Mouse (Mus musculus) cerebellum, postnatal 10 days (tissue): ENCODE measurements at regions not wholly inside any gene's neighbourhood (a gene's known extent, or its start where the extent isn't known, plus 50 kb on each side); places are given as distances from the start of the nearest gene placed in this dataset.
A peak's percentile ranks its signal among the peaks of the same experiment; 100 is the strongest.

Experiments used
- DNase-seq, 2 experiments: peaks; one replicate each; pipeline ENCODE4 v3.0.0; 2021; ENCODE audit warnings: mixed read lengths in 2 of 2

DNA sequence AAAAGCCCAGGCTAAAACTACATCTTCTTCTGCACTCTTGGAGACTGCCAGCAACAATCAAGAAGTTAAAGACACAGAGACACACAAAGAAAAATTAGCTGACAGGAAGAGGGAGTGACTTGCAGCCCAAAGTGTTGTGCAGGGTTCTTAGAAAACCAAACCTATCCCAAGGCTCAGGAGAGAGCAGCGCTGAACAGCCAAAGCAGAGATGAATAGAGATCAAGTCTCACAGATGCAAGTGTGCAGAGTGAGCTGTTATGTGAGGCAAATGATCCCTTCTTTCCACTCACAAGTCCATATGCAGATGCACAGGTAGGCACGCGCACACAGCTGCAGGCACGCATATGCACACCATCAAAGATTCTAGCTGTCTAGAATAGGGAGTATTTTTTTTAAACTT lies 318.0 kb upstream of the Npvf start:
- no peak for DNase-seq

DNA sequence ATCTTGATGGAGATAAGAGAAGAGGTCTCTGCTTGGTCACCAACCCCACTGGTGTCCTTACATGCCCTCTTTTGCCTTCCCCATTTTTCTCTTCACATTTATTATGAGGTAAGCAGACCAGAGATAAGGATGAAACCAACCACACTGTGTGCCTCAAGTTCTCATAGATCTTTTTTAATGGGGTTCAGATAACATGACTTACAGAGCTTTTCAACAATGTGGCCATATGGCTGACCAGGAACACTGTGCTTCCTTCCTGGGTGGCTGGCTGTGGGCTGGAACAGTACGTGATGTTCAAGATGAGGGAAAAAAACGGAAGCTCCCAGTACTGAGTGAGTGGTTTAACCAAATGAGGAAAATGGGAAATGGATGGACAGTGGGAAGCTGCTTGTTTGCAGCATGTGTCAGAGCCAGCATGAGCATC lies 319.0 kb upstream of the Npvf start:
- DNase-seq, result no peak

DNA sequence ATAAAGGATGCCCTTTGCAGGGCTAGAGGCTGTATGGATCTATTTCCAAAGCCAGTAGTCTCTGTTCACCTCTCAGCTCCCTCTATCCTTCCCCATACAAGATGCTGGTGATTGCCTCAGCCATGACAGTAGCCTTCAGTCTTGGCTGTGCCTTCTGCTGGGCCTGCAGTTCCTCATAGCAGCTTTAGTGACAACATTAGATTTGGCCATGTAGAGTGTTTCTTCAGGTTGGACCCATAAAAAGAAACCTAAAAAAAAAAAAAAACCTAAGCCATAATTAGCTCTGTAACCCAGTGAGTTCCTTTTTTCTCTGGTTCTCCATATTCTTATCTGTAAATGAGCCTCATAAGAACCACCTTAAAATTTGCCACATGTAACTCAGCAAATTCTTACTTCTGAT lies 319.6 kb upstream of the Npvf start:
- DNase-seq, result no peak

DNA sequence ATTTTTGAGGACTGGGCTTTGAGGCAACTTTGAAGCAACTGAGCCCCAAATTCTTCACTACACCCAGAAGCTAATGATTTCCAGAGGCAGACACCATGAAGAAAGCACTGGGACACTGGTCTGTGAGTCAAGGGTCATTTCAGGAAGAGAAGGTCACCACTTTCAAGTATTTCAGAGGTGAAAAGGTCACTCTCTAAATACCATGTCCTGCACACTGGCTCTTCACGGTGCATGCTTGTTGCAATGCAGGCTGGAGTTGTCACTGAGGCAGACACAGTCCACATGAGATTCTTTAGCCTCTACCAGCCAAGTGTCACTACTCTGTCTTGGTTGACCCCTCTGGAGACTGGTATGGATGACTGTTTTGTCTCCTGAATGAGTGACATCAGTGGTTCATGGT lies 320.7 kb upstream of the Npvf start:
- DNase-seq, result no peak

DNA sequence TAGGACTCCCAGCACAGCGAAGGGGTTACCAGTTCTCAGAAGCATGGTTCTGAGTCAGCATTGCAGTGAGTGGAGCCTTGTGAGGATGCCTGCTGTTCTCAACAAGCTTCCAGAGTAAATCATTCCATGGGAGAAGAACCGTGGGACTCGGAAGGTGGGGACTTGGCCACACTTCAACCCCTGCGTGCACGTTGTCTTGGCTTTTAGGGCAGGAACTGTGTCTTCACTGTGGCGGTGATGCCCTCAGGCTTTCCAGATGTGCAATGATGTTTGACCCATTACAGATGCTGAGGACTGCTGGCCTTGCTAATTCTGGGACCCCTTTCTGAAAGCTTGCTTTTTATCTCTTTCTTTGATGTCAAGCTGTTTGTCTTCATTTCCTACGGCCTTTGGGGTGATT lies 322.7 kb upstream of the Npvf start:
- DNase-seq, result no peak

DNA sequence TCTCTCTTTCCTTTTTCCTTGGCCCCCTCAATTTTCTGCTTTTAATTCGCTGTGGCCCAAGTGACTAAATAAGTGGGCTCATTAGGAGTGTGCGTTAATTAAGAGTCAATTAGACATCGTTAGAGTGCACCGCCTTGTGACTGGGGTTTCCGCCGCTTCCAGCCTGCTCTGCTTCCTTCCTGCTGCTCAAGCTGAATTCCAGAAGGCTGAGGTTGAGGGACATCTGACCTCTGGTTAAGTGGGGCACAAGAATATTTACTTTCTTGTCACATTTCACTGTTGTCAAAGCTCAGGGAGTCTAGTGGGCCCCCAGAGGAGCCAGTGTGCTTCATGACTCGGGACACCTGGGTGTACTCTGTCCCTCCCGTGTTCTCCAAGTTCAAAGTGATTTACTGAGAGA lies 323.1 kb upstream of the Npvf start:
- DNase-seq, result no peak

DNA sequence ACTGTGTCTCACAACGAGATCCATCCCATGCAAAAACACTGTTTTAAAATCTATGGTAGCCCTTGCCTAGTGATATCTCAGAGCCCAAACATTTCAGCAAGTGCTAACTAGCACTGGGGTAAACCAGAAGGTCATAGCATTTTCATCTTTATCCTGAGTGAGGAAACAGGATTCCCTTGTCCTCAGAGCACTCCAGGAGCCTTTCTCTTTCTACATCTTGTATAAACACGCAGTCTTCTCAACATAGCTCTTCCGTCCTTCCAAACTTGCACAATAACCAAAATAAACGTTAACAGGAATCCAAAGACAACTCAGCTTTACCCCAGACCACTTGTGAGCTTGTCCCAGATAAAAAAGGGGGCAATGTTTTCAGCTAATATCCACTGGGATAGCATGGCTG lies 323.8 kb upstream of the Npvf start:
- DNase-seq, result no peak

DNA sequence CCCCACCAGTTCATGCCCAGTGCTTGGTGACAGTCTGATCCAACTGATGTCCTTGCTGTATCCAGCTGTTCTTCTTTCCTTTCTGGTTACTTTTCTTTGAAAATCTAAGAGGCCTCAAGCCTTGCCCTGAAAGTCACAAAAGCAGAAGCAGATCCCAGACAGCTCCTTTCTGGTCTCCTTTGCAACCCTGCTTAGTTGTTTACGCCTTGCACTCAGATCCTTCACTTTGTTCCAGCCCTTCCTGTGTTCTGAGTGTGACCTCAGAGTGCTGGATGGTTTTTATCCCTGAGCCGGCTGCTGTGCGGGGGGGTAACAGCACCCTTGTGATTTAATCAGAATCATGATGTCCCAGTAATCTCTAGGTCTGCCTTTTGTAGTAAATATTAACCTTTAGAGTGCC lies 324.3 kb upstream of the Npvf start:
- DNase-seq, result no peak

DNA sequence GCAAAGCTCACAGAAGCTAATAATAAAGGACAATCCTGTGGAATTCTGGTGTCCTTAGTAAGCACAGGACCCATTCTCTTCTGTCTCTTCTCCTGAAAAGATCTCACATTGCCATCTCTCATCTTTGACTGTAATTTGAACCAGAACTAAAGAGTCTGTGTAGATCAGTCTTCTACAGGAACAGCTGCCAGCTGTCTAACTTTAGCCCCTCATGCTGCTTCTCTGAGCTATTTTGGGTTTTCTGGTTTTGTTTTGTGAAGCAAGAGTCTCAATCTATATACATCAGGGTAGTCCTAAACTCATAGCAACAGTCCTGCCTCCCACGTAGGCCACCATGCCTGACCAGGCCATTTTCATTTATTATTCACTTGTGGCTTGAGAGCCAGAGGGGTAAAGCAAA lies 325.5 kb upstream of the Npvf start:
- DNase-seq, result no peak

DNA sequence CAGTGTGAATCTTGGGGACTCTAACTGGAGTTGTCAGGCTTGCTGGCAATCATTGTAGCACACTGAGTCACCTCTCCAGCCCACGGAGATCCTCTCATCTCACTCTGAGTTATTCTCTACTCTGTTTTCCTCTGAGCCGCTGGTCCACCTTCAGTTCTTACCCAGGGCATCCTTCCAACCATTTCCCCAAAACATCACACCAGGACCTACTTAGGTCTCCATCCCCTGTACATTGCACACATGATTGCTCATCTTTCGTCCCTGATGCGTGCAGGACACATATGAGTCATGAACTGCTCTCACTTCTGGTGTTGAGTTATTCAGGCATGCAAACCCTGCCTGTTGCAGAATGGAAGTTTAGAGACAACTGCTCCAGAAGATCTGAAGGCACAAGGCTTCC lies 326.1 kb upstream of the Npvf start:
- no peak for DNase-seq

DNA sequence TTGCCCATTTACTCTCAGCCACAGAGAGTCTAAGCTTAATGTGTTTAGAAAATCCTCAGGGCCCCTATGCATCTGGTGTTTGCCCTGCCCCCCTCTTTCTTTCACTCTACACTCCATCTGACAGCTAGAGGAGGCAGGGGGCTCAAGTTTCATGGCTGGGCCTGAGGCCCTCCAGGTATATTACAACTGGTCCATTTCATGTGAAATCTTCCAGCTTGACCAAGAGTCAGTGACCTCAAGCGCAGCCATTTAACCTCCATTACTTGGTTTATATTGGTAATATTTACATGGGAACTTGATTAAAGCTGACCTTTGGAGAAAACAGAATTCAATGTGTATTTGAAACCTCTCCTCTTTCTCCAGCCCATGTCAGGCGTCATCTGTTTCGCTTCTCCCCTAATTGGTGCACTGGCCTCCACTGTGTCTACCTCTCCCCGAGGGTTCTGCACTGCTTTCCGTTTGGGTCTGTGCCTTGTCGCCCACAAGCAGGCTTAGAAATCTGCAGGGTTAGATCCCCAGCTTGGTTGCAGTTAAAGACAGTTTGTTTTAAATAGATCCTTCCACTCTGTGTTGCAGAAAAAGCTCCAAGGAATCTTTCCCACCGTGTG lies 327.6 kb upstream of the Npvf start:
- no peak for DNase-seq

DNA sequence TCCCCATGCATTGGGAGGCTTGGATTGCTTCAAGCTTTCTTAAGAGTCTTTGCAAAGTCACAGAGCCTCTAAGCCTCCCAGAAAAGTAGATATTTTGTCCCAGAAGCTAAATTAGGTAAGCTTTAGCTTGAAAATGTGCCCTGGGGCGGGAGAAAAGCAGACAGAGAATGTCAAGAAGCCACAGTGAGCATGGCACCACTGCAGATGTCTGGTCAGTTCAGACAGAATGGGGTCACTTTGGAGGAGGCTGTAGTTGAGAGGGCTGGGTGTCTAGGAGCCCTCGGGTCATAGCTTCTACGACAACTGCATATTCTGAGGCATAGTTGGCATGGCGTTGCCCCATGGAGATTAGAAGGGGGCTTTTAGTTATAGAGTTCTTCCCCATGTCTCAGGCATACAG lies 328.6 kb upstream of the Npvf start:
- no peak for DNase-seq

DNA sequence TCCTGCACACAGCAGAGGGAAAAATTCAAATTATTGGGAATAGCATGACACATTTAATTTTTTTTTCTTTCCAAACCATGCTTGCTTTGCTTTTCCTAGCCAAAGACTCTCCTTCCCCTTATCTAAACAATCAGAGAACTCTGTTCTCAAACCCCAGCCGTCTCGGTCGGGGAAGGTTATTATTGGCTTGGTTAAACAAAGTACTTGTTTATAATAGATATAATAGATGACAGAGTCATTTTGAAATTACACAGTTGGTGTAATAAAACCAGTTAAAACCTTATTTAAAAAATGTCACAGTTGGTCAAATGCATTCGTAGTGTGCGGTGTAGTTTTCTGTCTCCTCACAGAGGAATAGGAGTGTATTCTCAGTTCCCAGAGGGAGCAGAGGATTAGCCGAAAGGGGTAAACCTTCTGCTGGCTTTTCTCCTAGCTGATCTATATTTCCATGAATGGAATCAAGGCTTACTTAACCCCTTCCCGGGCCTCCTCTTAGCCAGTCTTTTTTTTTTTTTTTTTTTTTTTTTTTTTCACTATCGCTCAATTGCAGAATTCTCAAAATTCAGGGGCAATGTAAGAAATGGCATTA lies 329.4 kb upstream of the Npvf start:
- DNase-seq, result no peak

DNA sequence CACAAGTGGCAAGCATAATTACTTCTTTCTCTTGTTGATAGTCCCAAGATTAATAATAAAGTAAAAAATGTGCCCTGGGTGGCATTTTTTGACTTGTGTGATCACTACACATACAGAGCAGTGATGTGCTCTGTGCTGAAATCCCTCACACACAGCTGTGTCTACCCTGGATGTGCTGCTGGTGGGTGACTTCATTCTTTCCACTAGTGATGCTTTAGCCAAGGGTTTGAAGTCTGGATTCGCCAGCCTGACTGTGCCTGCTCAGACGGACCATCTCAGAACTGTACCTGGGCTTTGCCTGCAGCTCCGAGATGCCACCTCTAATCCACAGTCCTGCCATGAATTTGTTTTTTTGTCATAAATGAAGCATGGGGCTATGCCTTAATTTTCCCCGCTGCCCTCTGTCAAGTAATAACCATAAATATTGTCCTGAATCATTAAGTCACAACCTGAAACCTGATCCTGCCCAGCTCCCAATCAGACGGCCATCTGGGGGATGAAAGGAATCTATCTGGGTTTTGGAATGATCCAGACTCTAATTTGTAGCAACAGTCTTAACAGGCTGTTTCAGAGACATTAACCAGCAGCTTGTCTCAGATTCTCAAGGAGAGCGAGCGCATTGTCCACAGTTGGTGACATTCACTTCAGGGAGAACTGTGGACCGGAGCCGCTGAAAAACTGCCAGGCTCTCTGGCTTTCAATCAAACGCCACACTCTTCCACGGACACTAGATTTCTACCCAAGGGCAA lies 330.1 kb upstream of the Npvf start:
- DNase-seq, result peak; percentile 71 to 78

DNA sequence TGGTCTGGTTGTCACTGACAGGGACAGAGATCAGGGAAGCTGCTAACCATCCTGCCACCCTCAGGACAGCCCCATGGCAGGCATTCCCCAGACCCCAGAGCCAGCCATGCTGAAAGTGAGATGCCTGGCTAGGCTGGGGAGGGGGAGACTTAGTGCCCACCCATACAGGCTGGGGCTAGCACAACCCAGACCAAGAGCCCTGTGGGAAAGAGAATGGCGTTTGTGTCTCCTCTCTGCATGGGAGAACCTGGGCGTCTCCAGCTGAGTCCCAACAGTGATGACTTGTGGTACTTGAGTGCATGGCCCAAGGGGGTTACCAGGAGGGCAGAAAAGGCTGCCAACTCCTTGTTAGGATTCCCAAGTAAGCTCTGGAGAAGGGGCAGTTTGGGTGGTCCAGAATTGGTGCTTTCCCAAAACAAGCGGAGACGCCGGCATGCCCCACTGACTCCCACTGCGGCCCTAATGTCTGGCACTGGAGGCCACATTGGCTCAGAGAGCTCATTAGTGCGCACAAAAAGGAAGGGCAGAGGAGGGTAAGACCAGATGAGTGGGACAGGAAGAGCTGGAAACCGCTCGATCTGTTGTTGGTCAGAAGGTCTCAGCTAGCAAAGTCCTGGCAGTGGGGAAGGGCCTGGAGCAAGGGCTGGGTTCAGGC lies 332.2 kb upstream of the Npvf start:
- DNase-seq, result peak; percentile 63 to 79

DNA sequence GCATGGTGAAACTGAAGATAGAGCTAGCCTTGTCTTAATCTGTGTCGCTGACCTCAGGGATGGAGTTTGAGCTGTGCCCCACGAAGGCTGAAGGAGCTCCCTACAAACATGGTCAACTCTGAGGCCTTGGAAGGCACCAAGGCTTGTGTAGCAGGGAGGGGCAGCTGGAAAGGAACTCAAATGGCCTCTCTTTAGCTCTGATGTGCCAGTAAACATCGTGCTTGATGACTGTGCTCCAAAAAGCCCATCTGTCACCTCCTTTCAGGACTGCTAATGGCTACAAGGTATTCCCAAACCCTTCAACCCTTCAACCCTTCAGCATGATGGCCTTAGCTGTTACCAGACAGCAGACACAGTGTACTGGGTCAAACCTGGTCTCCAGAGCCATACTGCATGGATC lies 334.3 kb upstream of the Npvf start:
- peak; percentile 60 to 75 for DNase-seq

DNA sequence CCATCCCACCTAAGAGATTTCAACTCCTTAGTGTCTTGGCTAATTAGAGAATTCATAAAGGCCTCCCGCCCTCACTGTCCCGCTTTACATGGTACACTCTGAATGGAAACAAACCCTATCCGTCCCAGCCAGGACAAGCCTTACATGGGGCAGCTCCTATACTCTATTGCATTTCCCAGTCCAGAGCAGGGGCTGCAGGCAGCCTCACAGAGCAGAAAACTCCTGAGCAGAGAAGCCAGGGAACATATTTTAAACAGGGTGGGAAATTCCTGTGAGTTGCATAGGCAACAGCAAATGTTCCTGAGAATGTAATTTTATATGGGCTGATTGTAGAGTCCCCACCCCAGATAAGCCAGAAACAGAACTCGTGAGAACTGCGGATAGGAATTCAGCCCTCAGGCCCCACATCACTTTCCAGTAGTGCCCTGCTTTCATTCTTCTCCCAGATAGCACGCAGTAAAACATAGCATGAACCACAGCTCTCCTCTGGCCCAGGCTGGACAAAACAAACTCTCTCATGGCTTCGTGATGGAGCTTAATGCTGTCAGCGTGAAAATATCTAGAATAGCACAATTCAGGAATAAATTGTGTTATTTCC lies 337.4 kb upstream of the Npvf start:
- no peak for DNase-seq

DNA sequence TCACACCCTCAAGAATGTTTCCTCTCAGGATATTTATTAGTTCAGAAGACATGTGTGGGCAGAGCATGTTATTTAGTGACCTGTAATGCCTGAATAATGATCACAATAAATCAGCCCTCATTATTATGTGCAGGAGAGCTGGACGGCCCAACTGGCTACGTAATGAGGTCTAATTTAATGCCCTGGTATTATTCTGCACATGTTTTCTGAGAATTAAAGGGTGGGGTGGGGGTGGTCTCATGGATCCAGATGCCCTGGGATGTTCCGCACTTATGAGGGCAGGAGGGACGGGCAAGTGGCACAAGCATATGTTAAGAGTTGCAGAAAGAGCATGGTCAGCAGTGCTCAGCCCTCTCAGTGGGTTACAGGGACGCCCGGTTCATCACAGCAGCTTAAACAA lies 339.7 kb upstream of the Npvf start:
- DNase-seq, result no peak

DNA sequence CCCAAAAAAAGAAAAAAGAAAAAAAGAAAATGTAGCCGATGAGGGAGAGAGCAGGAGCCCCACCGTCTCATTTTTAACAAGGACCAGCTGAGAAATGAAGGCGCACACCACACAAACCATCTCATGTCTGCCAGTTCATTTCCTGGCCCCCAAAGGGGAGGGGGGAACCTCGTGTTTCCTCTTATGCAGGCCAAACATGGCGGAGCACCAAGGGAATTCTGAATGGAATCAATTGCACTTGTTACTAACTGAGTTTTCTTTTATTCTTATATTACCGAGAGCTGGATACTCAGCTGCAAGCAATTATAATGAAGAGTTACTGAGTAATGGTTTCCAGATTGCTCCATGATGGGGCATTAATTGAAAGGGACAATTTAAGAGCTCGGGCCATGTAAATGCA lies 348.5 kb upstream of the Npvf start:
- DNase-seq, result no peak

DNA sequence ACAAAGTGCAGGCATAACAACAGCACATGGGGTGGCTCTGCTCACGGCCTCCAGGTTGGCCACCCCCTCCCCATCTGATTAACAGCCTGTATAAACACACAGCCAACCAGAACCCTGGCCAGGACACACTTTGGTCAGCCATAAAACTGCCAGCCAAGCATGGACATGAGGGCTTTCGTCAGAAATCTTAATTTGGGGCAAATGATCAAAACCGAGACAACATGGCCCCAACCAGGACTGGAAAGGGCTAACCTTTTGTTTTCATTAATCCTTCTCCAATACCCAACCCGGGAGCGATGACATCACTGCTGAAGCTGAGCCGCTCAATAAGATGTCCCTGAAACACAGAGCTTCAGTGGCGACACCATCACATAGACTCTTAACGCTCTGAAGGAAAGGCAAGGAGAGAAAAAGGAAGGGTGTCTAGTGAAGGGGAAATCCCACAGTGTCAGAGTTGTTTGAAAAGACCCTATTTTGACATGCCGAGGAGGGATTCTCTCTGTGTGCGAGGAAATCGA lies 351.9 kb upstream of the Npvf start:
- DNase-seq, result peak; percentile 53 to 59

DNA sequence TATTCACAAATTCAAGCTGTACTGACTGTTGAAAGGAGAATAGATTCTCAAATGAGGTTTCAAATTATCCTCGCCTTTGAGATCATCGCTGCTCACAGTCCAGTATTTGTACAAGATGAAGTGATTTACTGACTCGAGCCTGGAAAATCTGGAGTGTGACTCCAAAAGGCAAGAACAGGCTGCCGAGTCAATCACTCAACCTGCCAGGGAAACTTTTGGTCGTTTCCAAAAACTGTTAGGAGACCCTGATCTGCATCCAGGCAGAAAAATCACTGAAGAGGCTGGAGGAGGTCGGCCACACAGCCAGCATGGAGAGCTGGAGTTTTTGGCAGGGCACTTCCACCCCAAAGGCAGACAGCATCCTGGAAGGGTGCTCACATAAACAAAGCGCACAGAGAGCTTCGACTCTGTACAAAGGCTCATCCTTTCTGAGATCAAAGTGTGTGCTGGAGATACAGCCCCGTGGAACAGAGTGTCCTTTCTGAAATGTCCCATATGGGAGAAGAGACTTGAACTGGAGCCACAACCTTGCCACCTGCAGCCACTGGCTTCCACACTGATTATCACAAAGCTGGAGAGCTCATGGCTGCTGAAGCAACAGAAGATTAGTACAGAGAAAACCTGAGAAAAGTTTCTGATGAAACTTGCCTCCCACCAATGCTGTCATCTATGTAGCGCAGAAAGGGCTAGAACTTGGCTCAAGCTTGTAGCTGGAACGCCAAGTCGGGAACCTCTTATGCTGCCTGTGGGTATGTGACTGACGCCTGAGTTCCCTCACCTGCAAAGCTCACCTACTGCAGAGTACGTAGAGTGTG lies 355.5 kb upstream of the Npvf start:
- peak; percentile 39 to 53 for DNase-seq

DNA sequence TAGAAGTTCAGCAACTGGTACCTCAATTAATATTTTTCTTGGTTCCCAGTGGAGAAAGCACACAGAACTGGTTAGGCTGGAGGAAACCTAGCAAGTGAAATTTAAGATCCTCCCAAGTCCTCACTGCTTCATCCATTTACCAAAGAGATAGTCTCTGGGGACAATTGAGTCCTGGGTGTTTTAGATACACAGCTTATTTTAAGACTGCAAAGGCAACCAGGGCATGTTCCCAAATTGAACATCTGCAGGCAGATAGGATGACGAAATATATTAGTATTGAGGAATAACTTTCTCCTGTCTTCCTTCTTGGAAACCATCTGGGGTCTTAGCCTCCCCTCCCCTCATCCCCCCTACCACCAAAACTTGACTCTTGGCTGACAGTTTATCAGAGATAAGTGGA lies 356.3 kb upstream of the Npvf start:
- DNase-seq, result no peak
